Mouse (Mus musculus) lung, postnatal 0 days (tissue): ENCODE measurements around the gene Cym.

Experiments used
- CTCF ChIP-seq: IDR thresholded peaks from 2 replicates; pipeline ENCODE4 v1.5.1; 2016; ENCODE audit warnings: antibody characterized with exemption, mild to moderate bottlenecking
- EP300 ChIP-seq: IDR thresholded peaks from 2 replicates; pipeline ENCODE4 v1.6.1; 2016; ENCODE audit warnings: antibody characterized with exemption, mild to moderate bottlenecking, control low read depth

DNA sequence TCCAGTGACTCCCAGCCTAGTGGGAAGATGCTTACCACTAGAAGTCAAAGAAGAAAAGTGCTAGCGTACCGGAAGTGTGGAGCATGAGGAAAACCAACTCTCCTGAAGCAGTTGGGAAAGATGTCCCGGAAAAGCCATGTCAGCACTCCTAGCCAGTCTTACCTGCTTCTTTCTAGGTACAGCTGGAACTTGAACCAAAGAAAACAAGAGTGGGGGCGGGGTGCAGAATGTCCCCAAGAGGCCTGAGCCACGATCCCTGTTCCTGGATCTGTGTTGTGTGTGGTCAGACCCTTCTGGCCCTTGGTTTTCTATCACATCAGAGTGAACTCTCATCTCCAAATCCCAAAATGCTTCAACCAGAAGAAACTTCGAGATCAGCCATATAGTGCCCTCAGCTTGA lies 25.3 kb upstream of the Cym start:
- no peak for TF ChIP-seq CTCF
- TF ChIP-seq EP300 = no peak
